ENCODE assay signal across 11 mouse cellular contexts in the genomic region with DNA sequence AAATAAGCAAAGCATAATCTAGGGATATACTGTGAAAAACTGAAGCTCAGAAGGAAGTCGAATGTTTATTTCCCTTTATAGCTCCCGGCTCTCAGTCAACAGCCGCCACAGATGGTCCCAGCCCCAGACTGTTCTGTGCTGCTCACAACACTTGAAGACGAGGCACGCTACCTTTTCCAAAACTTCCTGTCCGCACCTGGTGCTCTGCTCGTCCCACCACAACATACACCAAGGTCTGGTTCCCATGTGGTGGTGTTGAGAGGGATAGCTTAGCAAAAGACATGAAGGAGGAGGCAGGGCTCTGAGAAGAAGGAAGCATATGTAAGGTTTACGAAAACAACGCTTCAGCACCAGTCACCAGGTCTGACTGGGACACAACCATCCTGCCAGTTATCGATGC.
DNase-seq lines count a peak whose midpoint lies in the region; ATAC-seq and TF ChIP-seq lines count a peak whose summit lies in the region.
"Had no signal": no experiment of that assay in that cellular context is flagged by ENCODE, and none has a peak within 500 bp of the region (broad histone marks: within the 10 kb centered on the region; RNA-seq: fewer than 3 reads in every experiment).

No protein-coding gene starts in this region.

- H3K4me1 ChIP-seq in cerebellum, adult 2 months (ENCODE audit: control insufficient read depth, insufficient read depth, low read length): peaks cover 9% of the 10 kb centered on the region; the same call in 1 of the 2 replicates
- H3K4me1 ChIP-seq in olfactory bulb, adult 2 months (ENCODE audit: control insufficient read depth, insufficient read depth, low read length): peaks cover 18% of the 10 kb centered on the region

- H3K27me3 ChIP-seq in cerebellum, adult 2 months (ENCODE audit: control insufficient read depth, insufficient read depth, low read length): no peaks in the 10 kb centered on the region
- H3K27me3 ChIP-seq: embryonic facial prominence, embryonic 12.5 days had no signal

- H3K4me3 ChIP-seq in cerebellum, adult 2 months (replicated peaks; ENCODE audit: insufficient read depth, low read depth, low read length): peak overlapping the region; percentile 14
- no peak overlapping the region for H3K4me3 ChIP-seq in olfactory bulb, adult 2 months (ENCODE audit: insufficient read depth, low read depth, low read length)
- H3K4me3 ChIP-seq: embryonic facial prominence, embryonic 12.5 days had no signal

- no peak for TF ChIP-seq POLR2A in cerebellum, adult 2 months (IDR thresholded peaks at IDR 0.05; ENCODE audit: borderline replicate concordance, insufficient read depth, low read length)
- TF ChIP-seq POLR2A in olfactory bulb, adult 2 months (IDR thresholded peaks at IDR 0.05; ENCODE audit: insufficient read depth, low read depth, low read length): no peak

- TF ChIP-seq CTCF in cerebellum, adult 2 months (IDR thresholded peaks at IDR 0.05; ENCODE audit: borderline replicate concordance, insufficient read depth, low read depth, low read length): no peak
- no peak for TF ChIP-seq CTCF in olfactory bulb, adult 2 months (IDR thresholded peaks at IDR 0.05; ENCODE audit: insufficient read depth, low read depth, low read length)

- H3K27ac ChIP-seq in cerebellum, adult 2 months (ENCODE audit: insufficient read depth, low read length): peak overlapping the region; percentile 3; the same call in 1 of the 2 replicates
- peak overlapping the region; percentile 89 for H3K27ac ChIP-seq in olfactory bulb, adult 2 months (ENCODE audit: insufficient read depth, low read depth, low read length)
- H3K27ac ChIP-seq: embryonic facial prominence, embryonic 12.5 days; hindbrain, embryonic 14.5 days had no signal

- DNase-seq in layer of hippocampus, adult 11-12 months (ENCODE audit: low spot score): peak; percentile 54
- DNase-seq in layer of hippocampus, postnatal 10 days (ENCODE audit: low spot score in 2 of 2): no peak
- peak; percentile 43 to 55 for DNase-seq in cerebellum, adult 2 months
- peak; percentile 49 to 53 for DNase-seq in cerebellum, postnatal 25 days
- DNase-seq in MN1 (ENCODE audit: low spot score): no peak
- DNase-seq: adrenal gland, postnatal 25 days; lung, adult 18-20 months had no signal

- ATAC-seq in megakaryocyte progenitor cell, adult 5-6 weeks (replicated peaks; ENCODE audit: poor library complexity): no peak

- WGBS in cerebellum, adult 2 months: 33% methylated on average over 10 of the region's 10 CpGs
- WGBS in olfactory bulb, adult 2 months: 43% methylated on average over 10 of the region's 10 CpGs

Comparison
In these comparisons a context has a peak if more than half of its experiments do, and no peak if none do; other contexts are left out.
1. DNase-seq: peak in layer of hippocampus, adult 11-12 months (single experiment), cerebellum, adult 2 months (2 of 2) and cerebellum, postnatal 25 days (2 of 2); none in layer of hippocampus, postnatal 10 days (0 of 2) and MN1 (single experiment).